Mouse (Mus musculus) spleen, postnatal 36 days (tissue): Measurements from ENCODE around the gene Larp1.
A peak's percentile ranks its signal among the peaks of the same experiment; 100 is the strongest.

Experiments used
- DNase-seq, 2 experiments: peaks; one replicate each; pipeline ENCODE4 v3.0.0; 2022; ENCODE audit warnings: low spot score in 2 of 2, mixed read lengths in 1 of 2

The Larp1 gene

GRCm38 (mm10) chr11:58003126-58003525, 5.7 kb upstream of the Larp1 start:
- DNase-seq, result no peak

- no peak for DNase-seq
Observed at GRCm38 (mm10) chr11:58003734-58004133, 5.1 kb upstream of the Larp1 start.

- no peak for DNase-seq
Observed at GRCm38 (mm10) chr11:58005110-58005509, 3.8 kb upstream of the Larp1 start.

DNA sequence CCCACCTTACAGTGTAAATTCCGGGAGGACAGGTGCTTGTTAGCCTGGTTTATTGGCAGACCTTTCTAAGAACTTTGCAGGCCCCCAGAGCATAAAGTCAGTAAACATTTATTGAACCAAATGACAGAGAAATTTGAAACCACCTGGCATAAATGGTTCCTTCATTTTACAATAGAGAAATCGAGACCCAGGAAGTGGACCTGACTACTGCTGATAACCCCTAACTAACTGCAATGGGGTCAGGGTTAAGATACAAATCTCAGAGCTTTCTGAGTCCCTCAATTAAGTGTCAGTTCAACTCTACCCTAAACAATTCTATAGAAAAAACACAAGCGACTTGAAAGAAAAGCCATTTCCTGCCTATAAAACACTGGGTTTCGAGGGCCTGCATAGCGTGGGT, 851 bp upstream of the Larp1 start:
- DNase-seq, result no peak

- peak; percentile 82 to 86 for DNase-seq
Observed at GRCm38 (mm10) chr11:58008437-58009050, 320 bp upstream of the Larp1 start.

DNA sequence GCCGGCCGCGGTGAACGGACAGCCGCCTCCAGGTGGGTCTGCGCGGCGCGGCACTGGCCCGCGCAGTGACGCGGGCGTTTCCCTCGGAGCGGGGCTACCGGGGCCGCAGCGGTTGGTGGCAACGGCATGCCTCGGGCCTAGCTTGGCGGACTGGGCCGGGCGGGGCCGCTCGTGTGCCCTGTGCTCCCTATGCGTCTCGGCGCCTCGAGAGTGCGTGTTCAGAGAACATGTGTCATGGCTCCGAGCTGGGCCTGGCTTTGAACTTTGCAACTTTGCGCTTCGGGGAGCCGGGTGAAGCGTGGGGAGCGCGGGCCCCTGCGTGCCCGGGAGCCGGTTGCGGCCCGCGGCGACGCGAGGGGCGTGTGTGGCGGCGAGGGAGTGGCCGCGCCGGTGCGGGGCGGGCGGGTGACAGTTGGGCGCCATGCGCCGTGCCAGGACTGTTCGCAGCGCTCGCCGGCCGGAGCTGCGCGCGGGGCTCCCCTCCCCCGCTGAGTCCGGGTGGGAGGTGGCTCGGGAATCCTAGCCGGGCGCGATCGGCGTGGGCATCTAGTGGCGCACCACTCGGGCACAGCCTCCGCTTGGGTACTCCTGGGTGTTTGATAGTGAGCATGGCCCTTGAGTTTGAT, 765 bp downstream of the Larp1 start:
- peak; percentile 58 to 60 for DNase-seq

DNA sequence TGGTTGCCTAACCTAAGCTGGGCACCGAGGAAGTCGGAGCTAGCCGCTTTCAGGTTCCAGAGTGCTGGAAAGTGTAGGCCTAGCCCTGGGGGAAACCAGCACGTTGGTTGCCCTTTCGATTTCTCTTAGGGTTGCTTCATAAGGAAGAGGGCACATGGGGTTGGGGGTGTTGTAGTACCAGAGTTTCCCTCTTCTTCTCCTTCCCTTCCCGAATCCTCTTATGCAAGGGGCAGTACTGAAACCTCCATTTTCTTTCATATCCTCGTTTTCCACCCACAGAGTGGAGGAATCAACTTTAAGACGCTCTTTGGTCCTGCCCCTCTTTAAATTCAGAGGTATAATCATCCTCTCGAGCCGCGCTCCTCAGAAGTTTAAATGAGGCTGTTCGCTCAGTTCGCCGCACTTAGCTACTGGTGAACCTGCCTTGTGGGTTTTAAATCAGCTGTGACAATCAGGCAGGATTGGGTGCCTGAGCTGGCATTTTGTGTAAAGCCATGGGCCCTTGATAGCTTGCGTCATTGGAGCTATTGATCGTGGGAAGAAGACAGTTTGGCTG, 1.4 kb downstream of the Larp1 start:
- DNase-seq, result peak; percentile 38 to 52

- DNase-seq, result no peak
Observed at GRCm38 (mm10) chr11:58010930-58011329, 2.1 kb downstream of the Larp1 start.

- DNase-seq, result no peak
Observed at GRCm38 (mm10) chr11:58011813-58012212, 2.9 kb downstream of the Larp1 start.

GRCm38 (mm10) chr11:58012674-58013073, 3.8 kb downstream of the Larp1 start:
- DNase-seq, result no peak

DNA sequence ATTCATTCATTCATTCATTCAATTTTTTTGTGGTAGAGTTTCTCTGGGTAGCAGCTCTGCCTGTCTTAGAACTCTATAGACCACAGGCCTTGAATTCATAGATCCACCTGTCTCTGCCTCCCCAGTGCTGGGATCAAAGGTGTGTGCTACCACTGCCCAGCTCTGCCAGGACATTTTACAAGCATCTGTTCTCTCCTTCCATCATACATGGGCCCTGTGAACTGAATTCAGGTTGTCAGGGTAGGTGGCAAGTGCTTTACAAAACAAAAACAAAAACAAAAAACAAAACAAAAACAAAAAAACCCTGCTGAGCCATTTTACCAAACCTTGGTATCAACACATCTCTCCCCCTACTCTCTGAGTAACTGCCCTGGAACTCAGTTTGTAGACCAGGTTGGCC, 4.2 kb downstream of the Larp1 start:
- DNase-seq, result no peak

GRCm38 (mm10) chr11:58014604-58015003, 5.7 kb downstream of the Larp1 start:
- DNase-seq, result no peak

DNA sequence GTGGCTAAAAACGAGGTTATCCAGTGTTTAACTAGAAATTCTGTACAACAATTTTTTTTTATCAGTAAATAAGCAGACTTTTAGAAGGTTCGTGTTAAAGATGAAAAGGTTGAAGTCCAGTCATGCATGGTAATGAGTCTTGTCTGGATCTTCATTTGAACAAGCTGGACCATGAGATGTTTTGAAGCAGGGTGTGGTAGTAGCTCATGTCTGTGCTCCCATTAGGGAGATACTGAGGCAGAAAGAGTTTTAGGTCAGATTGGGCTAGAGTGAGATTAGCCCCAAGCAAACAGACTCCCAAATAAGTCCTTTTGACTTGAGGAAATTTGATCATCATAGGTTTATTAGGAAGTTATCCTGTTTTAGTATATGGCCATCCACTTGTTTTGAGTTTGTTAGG, 6.5 kb downstream of the Larp1 start:
- no peak for DNase-seq

DNA sequence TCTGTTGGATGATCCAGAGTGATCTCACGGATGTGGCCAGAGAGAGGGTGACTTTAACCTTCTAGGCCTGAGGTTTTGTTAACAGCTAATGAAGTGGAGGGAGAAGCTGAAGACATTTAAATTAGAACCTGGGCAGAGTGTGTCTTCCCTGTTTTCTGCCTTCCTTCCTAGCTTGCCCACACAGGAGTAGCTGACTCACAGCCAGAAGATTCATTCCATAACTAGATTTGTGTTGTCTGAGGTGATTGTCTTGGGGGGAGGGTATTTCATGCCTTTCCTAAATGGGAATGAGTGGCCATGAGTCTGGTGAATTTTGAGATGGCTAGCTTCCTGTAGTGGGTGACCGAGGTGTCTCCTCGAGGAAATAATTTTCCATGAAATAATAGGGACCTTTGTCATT, 7.5 kb downstream of the Larp1 start:
- DNase-seq, result no peak

GRCm38 (mm10) chr11:58017422-58017821, 8.6 kb downstream of the Larp1 start:
- no peak for DNase-seq

DNA sequence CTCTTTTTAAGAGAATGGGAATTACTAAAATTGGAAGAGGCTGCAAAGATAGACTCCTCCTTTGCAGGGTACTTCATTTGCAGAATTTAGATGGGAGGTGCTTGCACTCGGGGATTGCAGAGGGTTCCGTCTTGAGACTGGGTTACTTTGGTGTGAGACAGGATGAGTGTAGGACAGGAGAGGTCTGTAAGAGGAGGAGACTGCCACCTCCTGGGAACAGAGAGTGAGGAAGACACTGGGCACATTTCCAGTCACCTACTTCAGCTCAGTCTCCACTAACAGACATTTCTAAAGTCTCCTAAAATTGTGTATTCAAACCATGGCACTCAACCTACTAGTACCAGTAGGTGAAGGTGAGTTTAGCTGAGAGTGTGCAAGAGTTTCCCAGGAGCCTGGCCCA, 9.4 kb downstream of the Larp1 start:
- no peak for DNase-seq

GRCm38 (mm10) chr11:58018701-58019100, 9.8 kb downstream of the Larp1 start:
- no peak for DNase-seq

DNA sequence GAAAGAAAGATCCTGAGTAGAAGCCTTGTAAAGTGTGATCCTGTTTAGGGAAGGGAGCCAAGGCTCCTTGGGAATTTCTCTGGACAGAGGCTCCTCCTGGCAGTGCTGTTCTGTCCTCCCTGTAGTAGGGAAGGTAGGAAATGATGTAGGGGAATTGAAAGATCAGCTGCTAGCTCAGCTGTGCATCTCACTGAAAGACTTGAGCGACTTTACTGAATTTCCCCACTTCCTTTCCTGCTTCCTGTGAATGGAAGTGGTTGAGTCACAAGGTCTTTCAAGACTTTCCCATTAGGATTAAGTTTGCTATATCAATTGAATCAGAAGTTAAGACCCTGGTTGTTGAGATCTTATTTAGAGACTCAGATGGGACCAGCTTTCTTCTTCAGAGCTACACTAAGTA, 12.2 kb downstream of the Larp1 start:
- no peak for DNase-seq

DNA sequence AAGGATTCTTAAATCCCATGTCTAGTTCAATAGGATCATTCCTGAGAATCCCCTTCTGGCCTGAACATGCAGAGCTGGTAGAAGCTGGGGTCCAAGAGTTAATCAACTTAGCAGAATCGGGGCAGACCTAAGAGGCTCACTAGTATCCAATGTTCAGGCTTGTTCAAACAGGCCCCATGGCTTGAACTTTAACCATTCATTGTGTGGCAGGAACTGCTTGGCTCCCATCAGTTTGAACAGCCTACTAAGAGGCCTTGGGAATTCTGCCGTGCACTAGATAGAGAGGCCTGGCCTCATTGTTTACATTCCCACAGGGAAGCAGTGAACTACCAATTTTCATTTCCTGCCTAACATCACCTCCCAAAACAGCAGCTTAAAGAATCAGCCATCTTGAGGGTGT, 12.8 kb downstream of the Larp1 start:
- DNase-seq, result no peak

- DNase-seq, result no peak
Observed at GRCm38 (mm10) chr11:58024271-58024670, 15.4 kb downstream of the Larp1 start.

DNA sequence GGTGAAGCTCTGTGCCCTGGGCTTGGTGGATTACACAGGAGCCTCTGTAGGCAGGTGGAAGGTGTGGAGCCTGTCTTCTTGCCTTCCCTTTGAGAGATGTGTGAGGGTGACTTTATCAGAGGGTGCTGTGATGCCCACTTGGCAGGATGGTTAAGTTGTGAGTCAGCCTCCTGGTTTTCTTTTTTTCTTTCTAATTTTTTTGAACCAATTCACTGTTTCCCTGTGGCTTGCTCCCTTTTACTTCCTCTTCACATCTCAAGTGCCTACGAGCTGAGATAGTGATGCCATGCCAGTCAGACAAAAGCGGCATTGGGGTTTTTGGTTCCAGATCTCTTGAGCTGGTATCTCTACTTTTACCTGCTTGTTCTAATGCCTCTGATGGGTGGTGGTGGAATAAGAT, 15.8 kb downstream of the Larp1 start:
- no peak for DNase-seq

DNA sequence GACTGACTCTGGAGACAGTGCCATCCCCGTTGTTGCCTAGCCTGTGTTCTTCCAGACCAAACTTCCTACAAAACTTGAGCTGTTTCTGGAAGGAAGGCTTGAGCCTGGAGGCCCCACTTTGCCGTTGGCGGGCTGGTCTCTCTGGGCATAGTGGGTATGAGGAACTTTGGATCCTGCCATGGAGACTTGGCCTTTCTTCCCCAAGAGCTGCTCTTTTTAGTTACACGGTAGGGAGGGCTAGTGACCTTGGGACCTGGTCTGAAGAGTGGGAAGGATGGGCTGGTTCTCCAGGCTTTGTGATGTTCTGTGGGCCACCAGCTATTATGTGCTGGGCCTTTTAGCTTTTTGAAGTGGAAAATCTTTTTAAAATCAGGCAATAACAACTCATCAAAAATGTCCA, 17.0 kb downstream of the Larp1 start:
- DNase-seq, result no peak

DNA sequence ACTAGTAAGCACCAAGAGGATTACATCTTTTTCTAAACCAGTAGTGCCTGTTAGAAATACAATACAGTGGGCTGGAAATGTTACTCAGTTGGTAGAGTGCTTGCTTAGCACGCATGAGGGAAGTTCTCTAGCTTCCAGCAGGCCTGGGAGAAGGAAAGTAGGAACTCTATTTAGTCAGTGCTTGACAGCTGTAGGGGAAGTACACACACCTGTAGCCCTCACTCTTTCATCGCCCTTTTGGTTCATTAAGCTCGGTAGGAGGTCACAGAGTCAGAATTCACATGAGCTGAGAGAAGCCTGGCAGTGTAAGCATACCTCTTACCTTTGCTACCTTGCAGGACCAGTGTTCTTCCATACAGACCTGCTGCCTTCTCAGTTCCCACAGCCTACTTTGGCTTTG, 17.5 kb downstream of the Larp1 start:
- peak in 1 of 2 experiments; percentile 8 for DNase-seq

- DNase-seq, result no peak
Observed at GRCm38 (mm10) chr11:58026860-58027259, 18.0 kb downstream of the Larp1 start.
